Mouse (Mus musculus) limb, embryonic 10.5 days (tissue): Measurements from ENCODE around the gene Palb2. TPM values are rescaled to one million over a fixed set of nuclear protein-coding genes. Genes with fewer than 3 reads are reported as not detected.
A peak's percentile ranks its signal among the peaks of the same experiment; 100 is the strongest.

Experiments
- DNase-seq: peaks from one replicate; pipeline ENCODE4 v3.0.0-alpha.2; 2017; ENCODE audit warnings: low spot score
- H3K27ac ChIP-seq: fragments of 300-500 bp; sonication (generic); 2 replicates; pipeline ENCODE4 v1.5.1; 2016; ENCODE audit warnings: mild to moderate bottlenecking
- H3K27me3 ChIP-seq: fragments of 300-500 bp; sonication (generic); 2 replicates; pipeline ENCODE4 v1.6.1; 2016; ENCODE audit warnings: low read depth, mild to moderate bottlenecking; ENCODE audit not compliant: poor library complexity, severe bottlenecking
- H3K36me3 ChIP-seq: fragments of 300-500 bp; sonication (generic); 2 replicates; pipeline ENCODE4 v1.6.1; 2016; ENCODE audit warnings: mild to moderate bottlenecking, moderate library complexity
- H3K4me1 ChIP-seq: fragments of 300-500 bp; sonication (generic); 2 replicates; pipeline ENCODE4 v1.6.1; 2016
- H3K4me3 ChIP-seq: fragments of 300-500 bp; sonication (generic); 2 replicates; pipeline ENCODE4 v1.5.1; 2016; ENCODE audit warnings: mild to moderate bottlenecking, moderate library complexity
- H3K9me3 ChIP-seq: fragments of 300-500 bp; sonication (generic); replicated peaks from 2 replicates; pipeline ENCODE4 v1.6.1; 2016; ENCODE audit warnings: mild to moderate bottlenecking
- WGBS: fragments of 180-500 bp; shearing (Covaris S2); methylation state at CpG from one replicate; pipeline ENCODE4 v1.1.7; 2016; 5-methylcytosine and 5-hydroxymethylcytosine counted together
- polyA plus RNA-seq: library from polyadenylated mRNA; unstranded; fragments of >200 nt; fragmentation: Nextera tagmentation; extraction: Ambion mirVana; gene quantifications from 2 replicates; pipeline ENCODE4 v1.2.1, GENCODE M21; 2016

Gene Palb2
- polyA plus RNA-seq, 1 experiment from 2014 or later: 26.8 TPM

DNA sequence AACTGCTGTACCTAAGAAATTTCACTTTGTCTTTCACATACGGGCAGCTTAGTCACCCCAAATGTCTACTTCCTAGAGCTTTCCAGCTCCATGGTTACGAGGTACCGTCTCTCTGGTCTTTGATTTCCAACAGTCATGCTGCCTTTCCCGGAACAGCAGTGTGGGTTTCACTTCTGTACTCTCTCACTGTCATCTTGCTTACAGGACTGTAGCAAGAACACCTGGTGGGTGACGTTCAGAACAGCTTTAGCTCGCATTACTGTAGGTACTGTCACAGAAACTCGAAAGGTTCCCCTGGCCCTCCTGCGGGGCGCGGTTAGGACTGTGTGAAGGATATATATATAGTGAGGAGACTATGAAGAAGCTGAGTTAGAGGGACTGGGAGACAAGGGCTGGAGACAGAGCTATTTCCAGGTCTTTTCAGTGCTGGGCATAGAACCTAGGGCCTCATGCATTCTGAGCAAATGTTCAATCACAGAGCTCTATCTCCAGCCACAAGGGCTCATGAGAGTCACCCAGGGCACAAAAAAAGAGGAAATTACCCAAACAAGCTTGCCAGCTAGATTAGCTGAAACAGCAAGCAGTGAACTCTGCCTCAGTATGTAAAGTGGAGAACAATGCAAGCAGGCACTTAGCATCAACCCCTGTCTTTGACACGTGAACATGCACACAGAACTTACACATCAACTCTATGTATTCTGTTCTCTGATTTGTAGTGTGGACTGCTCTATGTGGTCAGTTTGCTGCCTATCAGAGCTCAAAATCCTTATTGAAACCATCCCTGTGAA lies 45.4 kb downstream of the Palb2 start:
- Histone ChIP-seq H3K36me3 (peaks cover 94% of the 10 kb centered on the region), H3K27me3 (no peaks in the 10 kb centered on the region), H3K27ac (no peak overlapping the region), H3K4me1 (no peaks in the 10 kb centered on the region), H3K9me3 (no peaks in the 10 kb centered on the region), H3K4me3 (no peak overlapping the region)
- WGBS: 93% methylated on average over 11 of the region's 11 CpGs
- no peak for DNase-seq

DNA sequence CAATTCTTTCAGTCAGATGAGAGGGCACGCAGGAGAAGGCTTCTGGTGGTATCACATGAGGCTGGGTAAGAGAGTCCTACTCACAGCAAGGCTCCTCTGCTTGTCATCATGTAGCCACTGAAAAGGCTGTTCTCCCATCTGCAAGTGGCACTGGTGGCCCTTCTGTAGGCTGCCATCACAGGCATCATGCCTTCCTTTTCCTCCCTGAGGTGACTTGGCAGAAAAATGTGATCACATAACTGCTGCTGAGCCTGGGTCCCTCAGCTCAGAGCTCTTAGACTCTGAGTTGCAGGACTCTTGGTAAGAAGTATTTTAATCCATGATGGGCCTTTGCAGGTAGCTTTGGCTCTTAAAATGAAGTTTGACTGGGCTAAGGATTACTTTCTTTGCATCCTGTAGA lies 51.7 kb downstream of the Palb2 start:
- Histone ChIP-seq H3K27me3 (no peaks in the 10 kb centered on the region), H3K4me3 (no peak overlapping the region), H3K36me3 (peaks cover 94% of the 10 kb centered on the region), H3K27ac (no peak overlapping the region), H3K4me1 (no peaks in the 10 kb centered on the region), H3K9me3 (no peaks in the 10 kb centered on the region)
- DNase-seq: no peak
- WGBS: 94% methylated on average over 1 of the region's 1 CpGs

DNA sequence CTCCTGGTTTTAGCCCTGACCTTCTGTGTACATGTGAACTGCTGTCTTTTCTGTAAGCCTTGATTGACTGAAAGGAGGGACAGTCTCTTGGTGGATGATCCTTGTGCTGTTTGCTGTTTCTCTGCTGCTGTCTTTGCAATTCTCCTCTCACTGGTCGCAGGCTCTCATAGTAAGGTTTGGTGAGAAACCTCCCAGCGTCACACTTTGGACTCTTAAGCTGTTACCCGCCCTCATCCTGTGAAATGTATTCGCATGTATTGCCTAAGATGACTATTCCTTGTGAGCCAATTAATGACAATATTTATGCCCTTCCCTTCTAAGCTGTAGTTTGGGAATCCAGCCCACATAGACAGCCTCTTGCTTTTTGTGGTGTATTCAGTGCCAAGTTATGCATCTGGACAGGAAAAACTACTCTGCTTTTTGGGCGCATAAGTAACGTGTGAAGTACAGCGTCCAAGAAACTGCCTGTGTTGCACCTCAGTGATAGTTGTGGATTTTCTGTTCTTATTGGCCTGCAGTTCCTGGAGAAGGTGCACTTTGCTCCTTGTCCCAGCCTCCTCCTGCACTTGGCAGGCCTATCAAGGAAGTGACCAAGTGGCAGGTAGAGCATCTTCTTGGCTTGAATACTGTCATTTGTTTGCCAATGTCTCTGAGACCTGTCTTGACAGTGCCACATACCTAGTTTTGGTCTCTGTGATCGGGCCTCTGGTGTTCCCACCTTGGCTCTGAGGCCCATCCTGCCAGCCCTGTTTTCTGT lies 52.8 kb downstream of the Palb2 start:
- Histone ChIP-seq H3K4me3 (no peak overlapping the region), H3K27ac (no peak overlapping the region), H3K36me3 (peaks cover 94% of the 10 kb centered on the region), H3K4me1 (no peaks in the 10 kb centered on the region), H3K9me3 (no peaks in the 10 kb centered on the region), H3K27me3 (no peaks in the 10 kb centered on the region)
- WGBS: 95% methylated on average over 8 of the region's 8 CpGs
- no peak for DNase-seq

DNA sequence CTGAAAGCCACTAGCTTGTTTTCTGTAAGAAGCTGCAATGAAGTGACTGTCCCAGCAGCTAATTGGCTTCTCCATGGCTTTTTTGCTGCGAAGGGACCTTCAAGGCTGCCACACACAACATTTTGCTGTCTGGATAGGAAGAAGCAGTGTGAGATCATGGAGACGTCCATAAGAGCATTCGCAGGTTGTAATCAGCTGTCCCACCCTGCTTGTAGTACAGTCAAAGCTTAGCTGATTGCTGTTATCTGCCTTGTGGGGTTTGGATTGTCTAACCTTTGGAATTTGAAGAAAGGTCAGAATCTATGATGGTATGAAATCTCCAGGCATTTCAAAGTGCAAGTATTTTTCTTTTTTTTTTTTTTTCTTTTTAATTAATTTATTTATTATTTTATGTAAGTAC lies 58.4 kb downstream of the Palb2 start:
- DNase-seq: no peak
- Histone ChIP-seq H3K27me3 (no peaks in the 10 kb centered on the region), H3K4me1 (peaks cover 2% of the 10 kb centered on the region), H3K9me3 (no peaks in the 10 kb centered on the region), H3K36me3 (peaks cover 100% of the 10 kb centered on the region), H3K4me3 (no peak overlapping the region), H3K27ac (no peak overlapping the region)
- 90% methylated on average over 3 of the region's 3 CpGs for WGBS

DNA sequence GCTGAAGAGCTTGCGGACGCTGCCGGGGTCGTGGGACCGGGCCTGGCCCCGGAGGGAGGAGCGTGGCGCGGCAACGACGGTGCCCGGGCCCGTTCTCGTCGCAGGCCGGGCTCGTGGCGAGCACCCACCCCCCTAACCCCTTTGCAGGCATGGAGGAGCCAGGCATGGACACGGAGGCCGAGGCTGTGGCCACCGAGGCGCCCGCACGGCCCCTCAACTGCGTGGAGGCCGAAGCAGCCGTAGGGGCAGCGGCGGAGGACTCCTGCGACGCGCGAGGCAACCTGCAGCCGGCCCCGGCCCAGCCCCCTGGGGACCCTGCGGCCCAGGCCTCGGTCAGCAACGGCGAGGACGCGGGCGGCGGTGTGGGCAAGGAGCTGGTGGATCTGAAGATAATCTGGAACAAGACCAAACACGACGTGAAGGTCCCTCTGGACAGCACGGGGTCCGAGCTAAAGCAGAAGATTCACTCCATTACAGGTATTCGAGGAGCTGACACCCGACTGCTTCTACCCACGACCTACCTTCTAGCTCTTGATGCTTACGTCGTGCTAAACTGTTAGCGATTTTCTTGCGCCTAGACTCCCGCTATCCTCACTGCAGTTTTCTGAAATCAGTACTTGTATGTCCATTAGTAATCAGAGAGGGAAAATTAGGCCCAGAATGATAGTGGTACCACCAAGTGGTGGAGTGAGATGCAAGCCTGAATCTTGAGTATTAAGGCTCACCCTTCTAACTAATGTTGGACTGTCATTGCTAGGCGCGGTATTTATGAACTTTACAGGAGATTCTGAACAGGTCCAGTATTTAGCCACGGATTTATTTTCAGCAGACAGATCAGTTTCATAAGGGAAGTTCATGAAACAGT lies 65.0 kb downstream of the Palb2 start:
- Histone ChIP-seq H3K4me1 (peaks cover 29% of the 10 kb centered on the region), H3K9me3 (no peaks in the 10 kb centered on the region), H3K4me3 (peak overlapping the region; percentile 99), H3K36me3 (peaks cover 47% of the 10 kb centered on the region), H3K27ac (peak overlapping the region; percentile 97), H3K27me3 (no peaks in the 10 kb centered on the region)
- DNase-seq: no peak
- WGBS: 2% methylated on average over 58 of the region's 58 CpGs

DNA sequence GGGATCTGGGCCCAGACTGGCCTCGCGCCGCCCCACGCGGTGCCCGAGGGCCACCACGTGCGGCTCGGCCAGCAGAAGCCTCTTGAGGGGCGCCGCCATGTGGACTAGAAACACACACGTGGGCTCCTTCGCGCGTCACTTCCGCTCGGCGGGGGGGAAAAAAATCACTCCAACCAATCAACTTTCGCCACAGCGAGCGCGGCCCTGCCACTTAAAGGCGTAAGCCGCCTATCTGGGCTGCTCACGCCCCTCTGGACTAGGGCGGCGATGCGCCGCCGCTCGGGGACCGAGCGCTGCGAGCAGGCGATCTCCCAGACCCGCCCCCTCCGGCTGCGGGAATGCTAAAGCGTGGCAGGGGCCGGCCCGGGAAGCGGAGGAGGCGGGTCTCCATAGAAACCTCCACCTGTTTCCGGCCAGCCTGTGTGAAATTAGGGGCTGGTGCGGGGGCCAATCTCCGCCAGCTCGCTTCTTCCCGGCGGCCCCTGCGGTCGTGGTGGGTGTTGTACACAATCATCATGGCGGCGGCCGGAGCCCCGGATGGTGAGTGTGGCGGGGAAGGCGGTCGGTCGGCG lies 65.8 kb downstream of the Palb2 start, which contains the start of the genes Ubfd1 and Ears2:
Ubfd1 (plus strand) TSS at position 231 of the 572 bp plus-strand sequence.
Ears2 (minus strand) TSS at position 319 of the 572 bp plus-strand sequence.
- H3K9me3 ChIP-seq: no peaks in the 10 kb centered on the region
- under 1% methylated on average over 59 of the region's 60 CpGs for WGBS
- H3K36me3 ChIP-seq: peaks cover 47% of the 10 kb centered on the region
- H3K27me3 ChIP-seq: no peaks in the 10 kb centered on the region
- H3K27ac ChIP-seq: peak within 1 kb of the TSS; percentile 97
- peaks cover 29% of the 10 kb centered on the region for H3K4me1 ChIP-seq
- peak within 1 kb of the TSS; percentile 99 for H3K4me3 ChIP-seq
- DNase-seq: peak; percentile 98

DNA sequence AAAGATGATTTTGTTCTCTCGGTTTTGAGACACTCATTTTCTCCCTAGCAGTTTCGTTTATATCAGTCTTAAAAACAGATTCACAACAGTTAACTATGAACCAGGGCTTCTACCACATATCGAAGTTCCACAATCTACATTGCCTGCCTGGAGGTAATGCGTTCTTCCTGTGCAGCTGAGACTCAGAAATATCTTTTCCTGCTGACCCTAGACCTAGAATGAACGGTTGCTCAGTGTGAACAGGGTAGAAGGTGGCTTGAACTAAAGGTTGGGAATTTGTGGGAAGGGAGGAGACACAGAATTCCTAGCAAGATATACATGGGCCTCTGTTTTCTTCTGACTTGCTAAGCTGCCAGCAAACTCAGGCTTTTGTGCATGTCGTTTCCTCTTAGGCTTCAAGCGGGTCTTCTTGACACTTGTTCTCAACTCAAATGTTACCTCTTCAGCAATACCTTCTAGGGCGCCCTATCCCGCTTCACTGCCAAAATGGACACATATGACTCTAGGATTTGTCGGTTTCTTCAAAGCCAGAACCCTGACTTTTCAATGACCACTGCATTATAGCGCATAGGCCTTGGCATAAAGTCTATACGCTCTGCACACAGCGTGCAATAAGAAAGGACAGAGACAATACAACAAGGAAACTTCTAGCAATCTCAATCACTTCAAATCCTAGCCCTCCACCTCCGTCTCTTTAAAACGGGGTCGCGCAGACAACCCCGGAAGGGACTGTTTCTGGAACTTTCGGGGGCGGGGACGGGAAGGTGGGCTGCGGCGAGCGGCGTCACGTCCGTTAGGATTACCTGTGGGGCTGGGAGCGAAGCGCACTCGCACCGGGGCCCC lies 66.5 kb downstream of the Palb2 start:
- H3K27me3 ChIP-seq: no peaks in the 10 kb centered on the region

DNA sequence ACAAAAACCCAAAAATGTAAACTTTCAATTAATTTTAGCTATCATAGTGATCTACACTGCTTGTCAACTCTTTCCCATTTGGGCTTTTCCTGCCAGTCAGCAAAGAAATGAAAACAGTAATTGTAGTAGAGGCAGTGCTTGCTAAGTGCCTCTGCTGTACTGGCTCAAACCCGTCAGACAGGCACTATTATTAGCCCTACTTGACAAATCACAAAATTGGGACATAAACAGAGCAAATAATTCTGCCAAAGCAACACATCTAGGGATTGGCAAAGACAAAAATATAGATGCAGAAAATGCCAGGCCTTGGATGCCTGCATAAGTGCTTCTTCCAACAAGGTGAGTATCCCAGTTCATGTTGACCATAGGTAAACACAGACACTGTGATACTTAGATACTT lies 67.1 kb downstream of the Palb2 start:
- peak overlapping the region; percentile 99; the same call in 1 of the 2 replicates for H3K4me3 ChIP-seq
- 90% methylated on average over 1 of the region's 1 CpGs for WGBS

More for the DNA sequence above, 66.5 kb downstream of the Palb2 start:
- Histone ChIP-seq H3K36me3 (peaks cover 46% of the 10 kb centered on the region), H3K27ac (peak overlapping the region; percentile 97), H3K9me3 (no peaks in the 10 kb centered on the region), H3K4me3 (peak overlapping the region; percentile 99), H3K4me1 (peaks cover 29% of the 10 kb centered on the region)
- DNase-seq: no peak
- 21% methylated on average over 31 of the region's 31 CpGs for WGBS

More for the DNA sequence above, 67.1 kb downstream of the Palb2 start:
- peaks cover 29% of the 10 kb centered on the region for H3K4me1 ChIP-seq
- peaks cover 46% of the 10 kb centered on the region for H3K36me3 ChIP-seq
- H3K27ac ChIP-seq: no peak overlapping the region
- DNase-seq: no peak
- H3K27me3 ChIP-seq: no peaks in the 10 kb centered on the region
- no peaks in the 10 kb centered on the region for H3K9me3 ChIP-seq

Other genes starting within 250 kb of the Palb2 start
- 22.8 and 24.8 TPM in 2 replicates for gene Cog7, start 151.3 kb downstream of the Palb2 start, polyA plus RNA-seq
- gene Gga2, start 111.8 kb downstream of the Palb2 start, polyA plus RNA-seq: 140 and 148 TPM in 2 replicates
- 83.7 and 87.3 TPM in 2 replicates for gene Ubfd1, start 65.8 kb downstream of the Palb2 start, polyA plus RNA-seq
- gene Ears2, start 65.7 kb downstream of the Palb2 start, polyA plus RNA-seq: 19.0 and 20.0 TPM in 2 replicates
- 799 and 837 TPM in 2 replicates for gene Ndufab1, start 31.1 kb downstream of the Palb2 start, polyA plus RNA-seq
- gene Dctn5, start 56 bp upstream of the Palb2 start, polyA plus RNA-seq: 110 and 126 TPM in 2 replicates
- gene Plk1, start 26.5 kb upstream of the Palb2 start, polyA plus RNA-seq: 248 and 264 TPM in 2 replicates
- not detected in 2 replicates for gene Ern2, start 53.2 kb upstream of the Palb2 start, polyA plus RNA-seq
- gene Chp2, start 86.5 kb upstream of the Palb2 start, polyA plus RNA-seq: not detected in 2 replicates
- gene Prkcb, start 155.8 kb upstream of the Palb2 start, polyA plus RNA-seq: 3.7 and 6.0 TPM in 2 replicates